Mouse (Mus musculus) kidney, postnatal 14 days (tissue): Measurements from ENCODE around the gene Gm27021.

Experiments used
- DNase-seq: peaks from one replicate; pipeline ENCODE4 v3.0.0; 2022; ENCODE audit warnings: mixed read lengths

The Gm27021 gene

DNA sequence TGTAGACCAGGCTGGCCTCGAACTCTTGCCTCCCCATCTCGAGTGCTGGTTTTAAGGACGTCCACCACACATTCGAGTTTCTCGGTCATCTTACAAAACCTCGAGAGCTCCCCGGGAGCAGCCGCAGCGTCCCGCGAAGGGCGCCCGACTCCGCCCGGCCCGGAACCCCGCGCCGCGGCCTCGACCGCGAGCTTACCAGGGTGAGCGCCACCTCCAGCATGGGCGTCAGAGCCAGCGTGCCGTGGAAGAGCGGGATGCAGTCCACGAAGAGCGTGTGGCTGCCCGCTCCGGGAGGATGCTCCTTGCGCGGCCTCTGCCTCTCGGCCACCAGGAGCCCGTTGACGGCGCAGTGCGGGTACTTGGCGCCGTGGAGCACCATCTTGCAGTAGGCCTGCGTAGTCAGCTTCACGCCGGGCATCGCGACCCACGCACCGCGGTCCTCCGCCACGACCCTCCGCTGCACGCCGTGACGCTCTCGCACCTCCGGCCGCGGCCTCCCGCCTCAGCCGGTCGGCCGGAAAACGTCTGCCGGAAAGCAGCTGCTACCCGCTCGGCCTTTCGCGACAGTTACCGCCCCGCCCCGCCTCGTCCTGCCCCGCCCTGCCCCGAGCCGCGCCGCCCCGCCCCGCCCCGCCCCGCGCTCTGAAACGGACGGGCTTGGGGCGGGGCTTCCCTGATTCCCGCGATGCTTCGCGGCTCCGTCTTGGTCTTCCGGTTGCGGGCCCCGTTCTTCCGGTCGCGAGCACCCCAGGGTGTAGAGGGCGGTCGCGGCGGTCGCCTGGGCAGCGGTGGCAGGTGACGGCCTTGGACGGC lies at the start of gene Gm27021, which contains the start of gene Cox4i1:
TSS of gene Gm27021 (minus strand) at position 519 of the 813 bp plus-strand sequence.
TSS of gene Cox4i1 (plus strand) at position 662 of the 813 bp plus-strand sequence.
- DNase-seq: peak; percentile 96

DNA sequence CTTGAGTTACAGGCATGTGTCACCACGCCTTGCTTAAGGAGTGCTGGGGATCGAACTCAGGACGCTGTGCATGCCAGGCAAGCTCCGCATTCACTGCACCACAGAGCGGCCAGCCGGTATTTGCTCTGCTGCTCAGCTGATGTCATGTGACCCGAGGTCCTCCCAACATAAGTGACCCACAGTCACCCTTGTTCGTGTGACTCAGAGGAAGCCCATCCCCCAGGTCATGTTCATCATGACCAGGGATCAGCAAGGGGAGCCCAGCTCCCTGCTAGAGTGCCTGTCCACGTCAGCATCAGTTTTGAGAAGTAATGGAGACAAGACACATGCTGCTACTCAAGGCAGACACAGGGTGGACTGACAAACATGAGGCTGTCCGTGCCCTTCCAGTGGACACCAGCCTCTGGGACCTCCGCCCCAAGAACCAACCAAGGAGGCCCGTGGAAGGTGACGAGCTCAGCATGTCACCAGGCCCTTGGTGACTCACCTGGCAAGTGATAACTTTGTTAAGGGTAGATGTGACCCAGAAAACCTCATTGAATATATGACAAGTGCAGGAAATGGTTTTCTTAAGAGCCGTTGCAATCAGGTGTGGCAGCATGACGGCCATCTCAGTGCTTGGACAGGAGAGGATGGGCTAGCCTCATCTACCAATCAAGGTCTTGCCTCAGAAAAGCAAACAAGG lies 48.3 kb upstream of the Gm27021 start:
- DNase-seq: no peak

DNA sequence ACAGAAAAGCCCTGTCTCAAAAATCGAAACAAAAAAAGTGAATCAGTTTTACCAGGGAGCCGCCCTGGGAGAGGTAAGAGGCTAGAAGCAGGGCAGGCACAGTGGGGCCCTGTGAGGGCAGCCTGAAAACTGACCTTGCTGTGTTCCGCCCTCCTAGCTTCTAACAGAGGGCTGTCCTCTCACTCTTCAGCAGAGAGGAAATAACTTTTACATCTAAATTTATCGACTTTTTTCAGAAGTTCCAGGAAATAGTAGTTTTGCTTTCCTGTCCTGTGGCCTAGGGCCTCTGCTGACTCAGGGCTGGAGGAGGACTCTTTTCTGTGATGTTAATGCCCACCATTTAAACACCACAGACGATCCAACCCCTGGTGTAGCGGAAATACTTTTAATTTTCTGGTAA lies 47.3 kb upstream of the Gm27021 start:
- no peak for DNase-seq

- DNase-seq: no peak
Measured at GRCm38 (mm10) chr8:120709176-120709575, 41.3 kb upstream of the Gm27021 start.

DNA sequence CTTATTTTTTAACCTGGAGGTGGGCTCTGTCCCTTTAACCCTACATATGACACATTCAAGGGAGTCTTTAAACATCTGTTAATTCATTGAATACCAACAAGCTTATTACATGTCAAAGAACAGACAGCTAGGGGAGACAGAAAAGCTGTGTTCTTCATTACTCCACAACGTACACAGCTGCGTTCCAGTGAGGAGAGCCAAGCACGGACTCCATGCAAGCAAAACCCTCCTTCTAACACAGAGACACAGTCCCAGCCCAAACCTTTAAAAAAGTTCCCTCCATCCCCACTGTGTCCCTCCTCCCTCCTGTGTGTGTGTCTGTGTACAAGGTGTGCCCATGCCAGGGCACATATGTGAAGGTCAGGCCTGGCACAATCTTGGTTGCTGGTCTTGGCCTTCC lies 38.3 kb upstream of the Gm27021 start:
- DNase-seq: no peak

GRCm38 (mm10) chr8:120705163-120705562 lies 37.3 kb upstream of the Gm27021 start:
- DNase-seq: no peak

GRCm38 (mm10) chr8:120704203-120704602 lies 36.3 kb upstream of the Gm27021 start:
- no peak for DNase-seq

DNA sequence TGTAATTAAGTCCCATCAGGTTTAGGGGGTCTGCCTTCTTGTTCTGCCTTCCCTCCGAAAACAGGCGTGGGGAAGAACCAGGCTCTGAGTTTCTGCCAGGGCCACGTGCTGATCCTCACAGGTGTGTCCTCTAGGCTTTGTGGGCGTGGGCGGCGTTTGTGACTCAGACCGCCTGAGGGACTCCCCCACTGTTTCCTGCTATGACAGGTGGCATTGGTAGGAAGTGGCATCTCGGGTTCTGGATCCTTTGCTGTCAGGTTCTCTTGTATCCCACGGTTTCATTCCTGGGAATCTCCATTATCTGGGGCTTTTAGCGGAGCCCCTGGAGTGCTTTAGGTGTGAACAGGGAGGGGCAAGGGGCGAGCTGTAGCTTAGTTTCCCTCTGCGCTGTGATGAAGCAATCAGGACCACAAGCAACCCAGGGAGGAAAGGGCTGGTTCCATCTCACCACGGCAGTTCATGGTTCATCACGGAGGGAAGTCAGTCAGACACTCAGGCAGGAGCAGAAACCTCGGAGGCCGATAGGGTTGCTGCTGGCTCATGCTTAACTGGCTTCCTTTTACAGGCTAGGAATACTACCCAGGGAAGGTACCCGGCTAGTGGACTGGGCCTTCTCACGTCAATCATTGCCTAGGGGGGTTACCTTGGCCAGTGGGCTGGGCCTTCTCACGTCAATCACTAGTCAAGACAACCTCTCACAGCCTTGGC lies 34.0 kb upstream of the Gm27021 start:
- no peak for DNase-seq

GRCm38 (mm10) chr8:120700053-120700452 lies 32.2 kb upstream of the Gm27021 start:
- DNase-seq: no peak

- no peak for DNase-seq
Measured at GRCm38 (mm10) chr8:120699565-120699964, 31.7 kb upstream of the Gm27021 start.

GRCm38 (mm10) chr8:120699079-120699478 lies 31.2 kb upstream of the Gm27021 start:
- no peak for DNase-seq

DNA sequence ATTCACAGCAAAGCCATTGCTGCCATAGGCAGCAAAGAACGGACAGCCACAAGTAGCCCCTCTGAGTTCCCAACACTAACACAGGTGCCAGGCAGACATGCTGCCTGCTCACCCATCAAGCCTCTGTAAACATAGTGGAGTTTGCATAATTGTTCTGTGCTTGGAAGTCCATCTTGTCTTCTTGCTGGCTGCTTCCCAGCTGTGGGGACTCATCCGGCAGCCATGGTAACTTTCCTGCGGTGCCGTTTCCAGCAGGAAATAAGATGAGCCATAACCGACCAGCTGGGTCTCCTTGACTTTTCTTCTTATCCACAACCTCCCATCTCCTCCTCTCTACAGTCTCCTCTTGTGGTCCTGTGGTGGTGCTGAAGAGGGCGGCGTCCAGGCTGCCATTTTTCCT lies 30.5 kb upstream of the Gm27021 start:
- DNase-seq: no peak

GRCm38 (mm10) chr8:120697979-120698272 lies 30.0 kb upstream of the Gm27021 start:
- no peak for DNase-seq

GRCm38 (mm10) chr8:120697154-120697978 lies 29.5 kb upstream of the Gm27021 start:
- peak; percentile 55 for DNase-seq

DNA sequence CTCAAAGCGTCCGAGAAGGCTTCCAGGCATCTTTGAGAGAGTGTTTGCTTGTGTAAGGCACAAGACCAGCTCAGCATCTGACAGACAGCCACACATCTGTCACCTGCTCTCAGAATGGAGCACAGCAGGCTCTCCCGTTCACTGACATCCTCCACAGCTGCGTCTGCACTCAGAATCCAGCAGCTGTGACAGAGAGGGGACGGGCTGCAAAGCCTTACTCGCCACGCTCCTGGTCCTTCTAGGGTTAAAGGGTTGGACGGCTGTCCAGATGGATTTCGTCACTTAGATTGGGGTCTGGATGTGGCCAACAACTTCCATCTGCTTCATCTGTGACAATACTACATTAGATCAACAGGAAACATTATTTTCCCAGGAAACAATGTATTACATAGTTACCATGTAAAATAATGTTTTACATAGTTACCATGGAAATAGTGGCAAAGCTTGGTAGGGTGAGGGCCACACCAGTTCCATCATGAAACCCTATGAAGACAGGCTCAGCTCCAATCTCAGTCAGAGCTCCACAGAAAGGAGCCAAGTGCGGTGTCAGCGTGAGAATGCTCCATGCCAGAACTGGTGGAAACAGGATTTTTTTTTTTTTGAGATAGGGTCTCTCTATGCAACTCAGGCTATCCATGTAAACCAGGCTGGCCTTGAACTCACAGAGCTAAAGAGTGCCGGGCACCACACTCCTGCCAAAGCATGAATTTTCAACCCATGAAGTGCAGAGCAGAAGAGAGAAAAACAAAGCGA lies 28.7 kb upstream of the Gm27021 start:
- DNase-seq: peak; percentile 67

GRCm38 (mm10) chr8:120693861-120694493 lies 26.1 kb upstream of the Gm27021 start:
- DNase-seq: peak; percentile 70

DNA sequence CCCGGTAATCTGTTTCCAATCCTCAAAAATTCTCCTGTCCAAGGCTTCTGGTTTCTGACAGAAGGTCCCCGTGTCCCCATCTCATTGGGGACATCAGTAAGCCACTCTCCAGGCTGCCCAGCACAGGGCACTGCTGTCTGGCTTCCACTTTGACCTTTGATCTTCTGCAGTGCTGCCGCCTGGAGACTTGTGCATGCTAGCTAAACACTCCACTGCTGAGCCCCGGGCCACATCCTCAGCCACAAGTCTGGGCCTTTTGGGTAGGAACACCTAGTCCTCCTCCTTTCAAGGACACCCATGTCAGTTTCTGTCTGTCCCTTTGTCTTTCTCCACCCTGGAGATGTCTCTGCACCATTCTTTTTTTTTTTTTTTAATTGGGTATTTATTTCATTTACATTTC lies 25.1 kb upstream of the Gm27021 start:
- no peak for DNase-seq

- DNase-seq: no peak
Measured at GRCm38 (mm10) chr8:120688511-120688910, 20.6 kb upstream of the Gm27021 start.

DNA sequence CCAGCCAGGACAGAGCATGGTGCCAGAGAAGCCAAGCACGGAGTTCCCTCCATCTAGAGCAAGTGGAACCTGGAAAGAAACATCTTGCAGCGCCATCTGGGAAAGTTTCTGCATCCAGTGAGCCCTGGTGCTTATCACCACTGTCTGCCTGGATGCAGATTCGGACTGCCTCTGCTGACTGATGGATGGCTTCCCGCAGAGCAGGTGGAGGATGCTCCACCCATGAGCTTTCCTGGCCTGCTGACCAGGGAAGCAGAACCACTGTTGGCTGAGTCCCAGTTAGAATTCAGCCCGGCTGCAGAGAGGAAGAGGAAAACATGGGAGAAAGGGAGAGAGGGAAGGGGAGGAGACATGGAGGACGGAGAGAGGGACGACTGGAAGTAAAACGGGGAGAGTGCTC lies 19.9 kb upstream of the Gm27021 start:
- peak; percentile 78 for DNase-seq

DNA sequence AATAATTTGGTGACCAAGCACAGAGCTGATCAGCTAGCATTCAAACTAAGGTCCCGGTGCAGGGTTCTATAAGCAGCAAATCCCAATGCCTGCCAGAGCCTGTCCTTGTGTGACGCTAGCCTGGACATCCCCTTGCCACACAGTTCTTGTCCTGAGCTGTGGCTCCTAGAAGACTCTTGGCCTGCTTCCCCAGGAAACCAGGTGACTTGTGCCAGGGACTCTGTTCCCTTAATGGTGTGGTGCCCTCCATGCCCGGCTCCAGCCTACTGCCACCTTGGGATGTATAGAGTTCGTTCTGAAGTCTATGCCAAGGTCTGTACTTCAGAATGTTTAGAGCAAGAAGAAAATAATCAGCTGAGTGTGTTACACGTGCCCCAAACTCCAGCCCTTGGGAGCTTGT lies 18.7 kb upstream of the Gm27021 start:
- no peak for DNase-seq

- no peak for DNase-seq
Measured at GRCm38 (mm10) chr8:120686051-120686450, 18.2 kb upstream of the Gm27021 start.

DNA sequence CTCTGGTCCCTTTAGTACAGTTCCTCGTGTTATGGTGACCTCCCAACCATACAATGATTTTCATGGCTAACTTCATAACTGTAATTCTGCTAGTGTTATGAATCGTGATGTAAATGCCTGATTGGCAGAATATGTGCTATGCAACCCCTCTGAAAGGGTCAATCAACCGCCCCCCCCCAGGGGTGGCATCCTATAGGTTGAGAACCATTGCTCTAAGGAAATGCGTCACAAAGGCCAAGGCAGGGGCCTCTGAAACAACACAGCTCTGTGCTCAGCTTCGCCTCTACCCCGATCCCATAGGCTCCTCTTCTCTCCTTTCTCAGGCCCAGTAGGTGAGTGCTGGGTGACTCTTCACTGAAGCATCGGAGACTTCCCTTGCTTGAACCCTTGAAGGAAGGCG lies 17.7 kb upstream of the Gm27021 start:
- no peak for DNase-seq
